Mouse (Mus musculus) retina, embryonic 14.5 days (tissue): ENCODE data around the gene Atxn7.

Source experiments
- DNase-seq: peaks from one replicate; pipeline ENCODE4 v3.0.0-alpha.2; 2015; ENCODE audit warnings: low spot score

The Atxn7 gene

DNA sequence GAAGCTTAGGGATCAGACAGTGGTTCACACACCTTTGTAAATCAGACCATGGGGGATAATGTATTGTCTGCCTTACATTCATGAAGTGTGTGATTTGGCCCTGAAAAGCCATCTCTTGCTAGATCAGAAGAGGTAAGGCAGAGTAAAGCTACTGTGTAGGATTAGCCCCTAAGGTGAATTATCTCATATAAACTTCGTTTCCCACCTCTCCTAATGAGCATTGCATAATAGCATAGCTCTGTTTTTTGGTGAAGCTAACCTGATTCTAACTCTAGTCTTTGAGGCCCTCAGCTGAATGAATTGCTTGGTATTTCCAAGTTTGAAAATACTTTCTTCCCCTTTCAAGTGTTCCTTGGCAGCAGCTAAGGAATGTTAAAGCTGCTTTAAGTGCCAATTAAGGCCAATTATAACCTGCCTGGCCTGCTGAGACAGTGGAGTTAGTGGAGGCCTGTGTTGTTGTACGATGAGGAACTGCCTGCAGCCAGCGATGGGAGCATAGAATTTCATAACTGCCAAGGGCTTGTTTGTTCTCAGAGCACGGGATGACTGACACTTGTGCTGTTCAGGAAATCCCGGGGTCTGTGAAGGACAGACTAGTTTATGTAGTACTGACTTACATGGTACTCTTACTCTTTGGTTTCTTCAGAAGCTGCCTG is 103.4 kb downstream of the Atxn7 start:
- DNase-seq = peak; percentile 55

DNA sequence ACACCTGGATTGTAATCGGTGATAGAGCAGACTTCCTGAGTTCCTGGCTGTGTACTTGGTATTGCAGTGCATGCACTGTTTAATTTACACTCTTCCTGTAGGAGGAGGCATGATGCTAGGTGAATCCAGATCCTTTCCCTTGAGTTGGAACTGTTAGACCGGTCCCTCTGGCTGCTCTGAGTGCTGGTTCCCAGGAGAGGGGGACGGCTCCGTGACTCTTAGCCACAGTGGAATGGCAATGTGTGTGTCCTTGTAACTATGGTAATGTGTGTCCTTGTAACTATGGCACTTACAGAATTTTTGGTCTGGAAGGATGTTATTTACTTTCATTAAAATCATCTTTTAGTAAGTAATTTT is 103.9 kb downstream of the Atxn7 start:
- DNase-seq = no peak

DNA sequence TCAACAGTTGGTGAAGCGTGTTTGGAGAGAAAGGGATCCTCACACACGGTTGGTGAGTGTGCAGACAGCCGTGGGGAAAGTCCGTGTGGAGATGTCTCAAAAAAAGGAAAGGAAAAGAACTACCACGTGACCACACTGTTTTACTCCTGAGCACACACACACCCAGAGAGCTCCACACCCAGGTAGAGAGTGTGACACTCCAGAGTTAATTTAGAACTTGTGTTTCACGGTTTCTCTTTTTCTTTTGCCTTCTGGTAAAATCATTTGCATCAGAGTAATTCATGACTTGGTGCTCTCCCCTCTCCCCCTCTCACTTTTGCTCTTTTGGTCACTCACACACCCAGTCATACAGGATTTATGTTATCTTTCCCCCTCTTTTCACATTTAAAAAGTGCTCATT is 105.0 kb downstream of the Atxn7 start:
- DNase-seq = no peak

GRCm38 (mm10) chr14:14067648-14068472 is 106.6 kb downstream of the Atxn7 start:
- DNase-seq = peak; percentile 35

DNA sequence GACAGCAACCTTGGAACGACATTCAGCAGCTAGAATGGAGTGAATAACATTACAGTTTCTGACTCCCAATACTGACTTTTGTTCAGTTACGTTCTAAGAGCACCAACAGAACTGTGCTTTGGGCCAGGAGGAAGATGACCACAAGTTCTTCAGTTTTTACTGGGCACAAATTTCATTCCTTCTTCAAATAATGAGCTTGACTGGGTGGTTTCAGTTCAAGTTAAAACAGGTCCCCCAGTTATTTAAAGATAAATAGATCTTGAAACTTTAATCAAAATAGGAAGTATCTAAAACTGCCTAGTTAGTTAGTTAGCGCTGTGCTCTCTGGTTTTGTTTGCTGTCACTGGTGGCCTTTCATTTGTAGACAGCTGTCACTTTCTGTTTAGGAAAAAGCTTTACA is 107.3 kb downstream of the Atxn7 start:
- no peak for DNase-seq

DNA sequence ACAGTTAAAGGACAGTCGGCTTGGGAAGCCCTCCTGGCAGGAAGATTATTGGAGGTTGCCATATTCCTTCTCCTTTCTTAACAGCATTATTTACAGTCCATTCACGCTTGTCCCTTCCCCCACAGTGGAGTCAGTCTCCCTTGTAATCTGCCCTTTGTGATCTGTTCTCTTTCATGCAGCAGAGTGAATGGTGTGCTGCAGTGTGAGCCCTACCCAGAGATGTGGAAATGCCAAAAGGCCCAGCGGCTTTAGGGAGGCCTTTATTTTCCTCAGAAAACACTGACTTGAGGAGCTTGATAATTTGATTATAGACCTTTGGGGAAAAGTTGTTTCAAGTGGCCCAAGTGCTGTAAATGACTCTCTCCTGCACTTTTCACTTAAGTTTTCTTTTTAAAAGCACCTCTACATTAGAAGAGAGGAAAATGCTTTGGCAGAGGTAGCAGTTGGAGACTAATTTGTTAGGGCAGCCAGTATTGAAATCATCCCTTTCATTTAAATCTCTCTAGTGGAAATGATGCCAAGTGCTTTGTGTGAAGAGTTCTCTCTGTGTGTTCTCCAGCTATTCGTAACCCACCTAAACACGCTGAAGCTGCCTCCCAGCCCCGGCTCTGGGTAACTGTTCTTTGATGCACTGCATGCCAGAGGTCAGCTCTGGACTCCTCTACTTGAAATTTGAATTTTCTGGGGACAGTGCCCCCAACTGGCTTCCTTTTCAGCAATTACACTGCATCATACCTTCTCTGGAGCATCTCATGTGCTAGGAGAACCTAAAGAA is 109.5 kb downstream of the Atxn7 start:
- peak; percentile 59 for DNase-seq

DNA sequence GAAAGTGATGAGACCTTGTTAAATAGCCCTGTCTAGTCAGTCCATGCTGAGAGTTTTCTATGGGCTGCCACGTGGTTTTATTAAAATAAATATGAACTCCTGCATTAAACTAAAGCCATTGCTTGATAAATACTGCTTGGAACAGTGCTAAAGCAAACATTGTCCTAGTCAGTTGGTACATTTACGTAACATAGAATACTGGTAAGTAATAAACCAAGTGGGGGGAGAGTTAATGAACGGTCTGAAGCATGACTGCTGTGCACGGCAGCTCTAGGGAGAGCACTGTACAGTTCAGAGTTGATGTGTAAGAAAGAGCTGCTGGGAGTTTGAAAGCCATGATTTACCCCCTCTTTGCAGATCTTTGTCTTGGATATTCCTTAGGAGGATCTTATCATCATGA is 110.2 kb downstream of the Atxn7 start:
- no peak for DNase-seq

GRCm38 (mm10) chr14:14080604-14081194 is 119.5 kb downstream of the Atxn7 start:
- no peak for DNase-seq

DNA sequence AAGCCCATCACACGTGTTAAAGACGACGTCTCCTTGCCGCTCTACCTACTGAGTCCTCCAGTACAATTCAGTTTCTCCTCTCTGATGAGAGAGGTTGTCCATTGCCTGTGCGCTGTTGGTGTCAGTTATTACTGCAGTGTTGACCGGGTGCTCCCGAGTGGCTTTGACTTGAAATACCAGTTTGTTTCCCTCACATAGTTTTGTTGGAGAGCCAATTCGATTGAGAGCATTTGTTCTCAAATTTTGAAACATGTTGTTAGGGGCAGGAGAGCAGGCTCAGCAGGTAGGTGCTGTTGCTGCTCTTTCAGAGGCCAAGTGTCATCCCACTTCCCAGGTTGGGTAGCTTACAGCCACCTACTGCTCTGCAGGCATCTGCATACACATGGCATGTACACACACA is 122.6 kb downstream of the Atxn7 start:
- DNase-seq = no peak

GRCm38 (mm10) chr14:14086711-14087263 is 125.5 kb downstream of the Atxn7 start:
- DNase-seq = no peak

DNA sequence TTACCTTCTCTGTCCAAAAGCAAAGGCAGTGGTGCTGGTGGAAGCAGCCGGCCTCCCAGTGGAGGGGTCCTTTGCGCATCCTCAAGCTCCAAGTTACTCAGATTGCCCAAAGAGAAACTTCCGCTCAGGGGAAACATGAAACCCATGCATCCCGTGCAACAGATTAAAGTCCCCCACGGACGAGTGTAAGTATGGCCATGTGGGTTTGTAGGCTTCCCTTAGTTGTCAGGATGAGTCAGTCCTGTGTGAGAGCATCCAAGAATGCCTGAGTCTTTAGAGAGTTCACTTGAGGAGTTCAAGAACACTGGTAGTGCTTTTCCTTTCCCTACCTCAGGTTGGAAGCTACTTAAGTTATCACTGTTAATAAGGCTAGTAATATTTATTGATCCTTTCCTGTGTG is 126.1 kb downstream of the Atxn7 start:
- no peak for DNase-seq

GRCm38 (mm10) chr14:14088016-14088791 is 127.0 kb downstream of the Atxn7 start:
- DNase-seq = no peak

- no peak for DNase-seq
Measured at GRCm38 (mm10) chr14:14090571-14090970, 129.3 kb downstream of the Atxn7 start.

- DNase-seq = peak; percentile 96
Measured at GRCm38 (mm10) chr14:14098330-14098980, 137.2 kb downstream of the Atxn7 start.

DNA sequence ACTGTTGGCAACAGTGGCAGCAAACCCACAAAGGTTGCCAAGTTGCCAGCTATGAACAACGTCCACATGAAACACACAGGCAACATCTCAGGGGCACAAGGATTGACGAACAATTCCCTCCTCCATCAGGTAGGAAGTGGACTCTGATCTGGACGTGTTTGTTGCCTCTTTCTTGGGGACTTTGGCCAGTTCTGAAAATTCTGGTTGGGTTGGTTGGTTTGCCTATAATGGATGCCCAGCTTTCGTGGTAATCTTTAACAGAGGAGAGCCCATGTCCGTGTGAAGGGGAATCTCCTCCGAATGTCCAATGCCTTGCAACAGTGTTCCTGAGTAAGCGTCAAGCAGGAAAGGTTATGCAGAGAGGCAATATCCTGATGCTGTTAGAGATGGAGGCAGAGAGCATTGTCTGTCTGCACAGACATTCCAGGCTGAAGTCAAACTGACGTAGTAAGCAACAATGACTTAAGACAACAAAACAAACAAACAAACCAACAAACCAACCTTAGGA is 139.6 kb downstream of the Atxn7 start:
- DNase-seq = no peak

GRCm38 (mm10) chr14:14101296-14101695 is 140.1 kb downstream of the Atxn7 start:
- no peak for DNase-seq

DNA sequence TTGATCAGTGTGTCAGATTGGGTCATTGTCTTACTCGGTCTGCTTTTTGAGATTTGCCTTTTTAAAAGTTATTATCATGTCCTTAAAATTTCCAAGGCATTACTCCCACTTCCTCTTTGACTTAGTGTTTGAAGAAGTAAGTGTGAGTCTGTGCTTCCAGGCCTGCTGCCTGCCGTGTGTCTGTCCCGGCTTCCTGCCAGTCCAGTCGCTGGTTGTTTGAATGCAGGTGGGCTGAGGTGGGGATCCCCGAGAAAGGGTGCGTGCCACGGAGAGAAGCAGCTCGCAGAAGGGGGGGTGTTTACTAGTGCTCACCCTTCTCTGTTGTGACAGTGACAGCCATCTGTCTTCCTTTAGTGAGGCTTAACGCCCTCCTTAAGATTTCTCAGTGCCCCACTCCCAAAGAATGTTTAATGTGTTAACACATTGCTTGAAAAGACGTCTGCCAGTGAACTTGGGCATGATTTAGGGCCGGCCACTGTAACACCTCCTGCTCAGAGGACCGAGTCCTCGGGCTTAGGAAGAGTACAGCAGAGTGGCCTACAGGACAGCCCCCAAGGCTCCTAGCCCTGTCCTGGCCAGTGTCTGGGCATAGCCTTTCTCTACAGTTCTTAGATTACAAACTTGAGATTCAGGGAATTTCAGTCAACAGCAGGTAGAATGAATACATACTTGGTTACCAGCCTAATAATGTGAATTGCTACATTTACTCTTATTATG is 143.1 kb downstream of the Atxn7 start:
- no peak for DNase-seq

DNA sequence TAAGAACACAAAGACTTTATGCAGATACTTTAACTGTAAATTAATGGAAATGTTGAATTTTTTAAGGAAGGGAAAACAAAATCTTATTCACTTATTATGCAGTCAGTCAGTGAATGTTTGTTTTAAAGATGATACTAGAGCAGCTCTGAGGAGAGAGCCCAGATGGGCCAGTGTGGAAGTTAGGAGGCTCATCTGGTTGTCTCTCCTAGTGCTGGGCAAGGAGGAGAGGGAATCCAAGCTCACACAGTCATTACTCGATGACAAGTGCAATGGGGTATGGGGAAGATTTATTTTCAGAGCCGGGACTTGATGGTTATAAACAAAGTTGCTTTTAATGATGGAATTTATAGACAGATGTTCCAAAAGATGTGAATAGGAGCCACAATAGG is 143.7 kb downstream of the Atxn7 start:
- DNase-seq = no peak

DNA sequence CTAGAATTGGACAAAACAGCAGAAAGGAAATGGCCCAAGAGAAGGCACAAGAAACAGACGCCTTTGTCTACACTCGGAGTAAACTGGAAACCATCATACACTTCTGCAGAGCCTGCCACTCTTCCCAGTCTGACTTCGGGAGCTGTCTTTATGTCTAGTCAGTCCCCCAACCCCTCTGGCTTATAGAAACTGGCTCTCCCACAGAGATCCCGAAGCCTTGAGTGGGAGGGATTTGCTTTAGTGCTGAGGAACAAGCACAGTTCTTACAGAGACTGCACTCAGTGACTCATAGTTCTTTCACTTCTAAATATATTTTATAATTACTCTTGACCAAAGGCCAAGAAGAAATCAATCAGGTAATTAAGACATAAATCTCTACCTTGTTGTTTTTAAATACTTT is 149.5 kb downstream of the Atxn7 start:
- no peak for DNase-seq
